1 mouse cellular context compared by ENCODE assay signal in genomic region chr16:76002870-76003572, GRCm38 (mm10).
A peak's percentile ranks its signal among the peaks of the same experiment; 100 is the strongest.
TF ChIP-seq lines count a peak whose summit lies in the region.

No protein-coding gene starts in this region.

TF ChIP-seq in MEL, 35 proteins besides CTCF, POLR2A, EP300 and RAD21 (continued from another document):
- 0 out of 2 replicates have a peak, but pooled peaks have one; percentile 11 for TF ChIP-seq SMC3 (IDR thresholded peaks at IDR 0.05; ENCODE audit: low read depth, low read length)
- TF ChIP-seq TCF12 (IDR thresholded peaks at IDR 0.05; ENCODE audit: low read depth, low read length): peak; percentile 98
- TF ChIP-seq MXI1 (IDR thresholded peaks at IDR 0.05; ENCODE audit: low read depth, low read length): 0 out of 2 replicates have a peak, but pooled peaks have one; percentile 29
- 0 out of 2 replicates have a peak, but pooled peaks have one; percentile 14 for TF ChIP-seq MAFK (IDR thresholded peaks at IDR 0.05; ENCODE audit: borderline replicate concordance, low read depth, low read length)
- no peak; the same call in 1 of the 2 replicates for TF ChIP-seq CHD2 (IDR thresholded peaks at IDR 0.05; ENCODE audit: low read length)
- no peak; the same call in 1 of the 2 replicates for TF ChIP-seq POLR2AphosphoS2 (IDR thresholded peaks at IDR 0.05; ENCODE audit: low read length)
- no peak for TF ChIP-seq POLR2AphosphoS5 (IDR thresholded peaks at IDR 0.05; ENCODE audit: borderline replicate concordance, low read depth, low read length)
- TF ChIP-seq GATA1 (IDR thresholded peaks at IDR 0.05; ENCODE audit: low read depth, low read length): peak; percentile 97
- TF ChIP-seq ZNF384 (IDR thresholded peaks at IDR 0.05; ENCODE audit: low read depth, low read length): peak; percentile 69
